Comparison of ENCODE assay signal across 8 mouse cellular contexts in genomic region chr7:66230638-66231550, GRCm38 (mm10).
DNase-seq lines count a peak whose midpoint lies in the region; ATAC-seq lines count a peak whose summit lies in the region.

No protein-coding gene starts in this region.

- no peak overlapping the region for H3K4me3 ChIP-seq in heart, embryonic 11.5 days (ENCODE audit: low read depth, low read length)
- H3K4me3 ChIP-seq in midbrain, embryonic 15.5 days: no peak overlapping the region

- peak overlapping the region; percentile 54 for H3K9ac ChIP-seq in heart, embryonic 11.5 days (ENCODE audit: low read depth, low read length)
- no peak overlapping the region for H3K9ac ChIP-seq in midbrain, embryonic 15.5 days

- no peaks in the 10 kb centered on the region for H3K27me3 ChIP-seq in heart, embryonic 11.5 days (ENCODE audit: control insufficient read depth, insufficient read depth, low read length)
- H3K27me3 ChIP-seq in midbrain, embryonic 15.5 days (replicated peaks): no peaks in the 10 kb centered on the region

- H3K9me3 ChIP-seq in heart, embryonic 11.5 days (replicated peaks; ENCODE audit: control insufficient read depth, low read length): no peaks in the 10 kb centered on the region
- H3K9me3 ChIP-seq in midbrain, embryonic 15.5 days: no peaks in the 10 kb centered on the region

- no peak for ATAC-seq in heart, embryonic 11.5 days (replicated peaks; ENCODE audit: insufficient number of reproducible peaks, low FRiP score, low TSS enrichment)
- peak; percentile 60; the same call in 1 of the 2 replicates for ATAC-seq in midbrain, embryonic 15.5 days (replicated peaks)

- H3K27ac ChIP-seq in heart, embryonic 11.5 days (ENCODE audit: low read depth, low read length): peak overlapping the region; percentile 46
- peak overlapping the region; percentile 71 for H3K27ac ChIP-seq in midbrain, embryonic 15.5 days

- WGBS in heart, embryonic 11.5 days (ENCODE audit: insufficient replicate concordance): 65% methylated on average over 17 of the region's 17 CpGs
- WGBS in midbrain, embryonic 15.5 days: 20% methylated on average over 17 of the region's 17 CpGs

- H3K4me1 ChIP-seq in heart, embryonic 11.5 days (ENCODE audit: control insufficient read depth, insufficient read depth, low read length): peaks cover 29% of the 10 kb centered on the region
- peaks cover 21% of the 10 kb centered on the region for H3K4me1 ChIP-seq in midbrain, embryonic 15.5 days

- H3K36me3 ChIP-seq in heart, embryonic 11.5 days (ENCODE audit: control insufficient read depth, insufficient read depth, low read length): no peaks in the 10 kb centered on the region
- H3K36me3 ChIP-seq in midbrain, embryonic 15.5 days (replicated peaks): no peaks in the 10 kb centered on the region

- peak; percentile 29 for DNase-seq in adrenal gland, adult 2 months
- DNase-seq in adrenal gland, adult 8-10 months: no peak
- peak; percentile 11 to 20 for DNase-seq in spleen, postnatal 10 days (ENCODE audit: low spot score in 2 of 2)
- no peak for DNase-seq in spleen, postnatal 14 days (ENCODE audit: low spot score in 2 of 2)
- peak; percentile 26 to 44 for DNase-seq in left cerebral cortex, postnatal 14 days (ENCODE audit: low spot score in 2 of 2)
- DNase-seq in kidney, adult 9 months: no peak

- intact Hi-C loops in left cerebral cortex, postnatal 14 days (cut with DNase I): no loop called here

- no peak overlapping the region for H3K4me2 ChIP-seq in heart, embryonic 11.5 days
- H3K4me2 ChIP-seq in midbrain, embryonic 15.5 days: no peak overlapping the region

Comparison
In these comparisons a context has a peak if more than half of its experiments do, and no peak if none do; other contexts are left out.
1. DNase-seq: peak in adrenal gland, adult 2 months (single experiment), spleen, postnatal 10 days (2 of 2) and left cerebral cortex, postnatal 14 days (2 of 2); none in adrenal gland, adult 8-10 months (single experiment), spleen, postnatal 14 days (0 of 2) and kidney, adult 9 months (single experiment).